Comparison of ENCODE assay signal across 9 mouse cellular contexts in genomic region chr7:46602079-46602478, GRCm38 (mm10). TPM values are rescaled to one million over a fixed set of nuclear protein-coding genes. Genes with fewer than 3 reads are reported as not detected.
A peak's percentile ranks its signal among the peaks of the same experiment; 100 is the strongest.
DNase-seq lines count a peak whose midpoint lies in the region; ATAC-seq lines count a peak whose summit lies in the region.
"Had no signal": no experiment of that assay in that cellular context is flagged by ENCODE, and none has a peak within 500 bp of the region (broad histone marks: within the 10 kb centered on the region; RNA-seq: fewer than 3 reads in every experiment).

No protein-coding gene starts in this region.

- no peak overlapping the region for H3K9ac ChIP-seq in midbrain, embryonic 11.5 days (ENCODE audit: low read length)
- no peak overlapping the region for H3K9ac ChIP-seq in hindbrain, embryonic 11.5 days (ENCODE audit: low read depth, low read length)
- no peak overlapping the region for H3K9ac ChIP-seq in liver, embryonic 12.5 days

- no peak overlapping the region for H3K4me2 ChIP-seq in midbrain, embryonic 11.5 days
- H3K4me2 ChIP-seq in hindbrain, embryonic 11.5 days (replicated peaks; ENCODE audit: low read depth, low read length): no peak overlapping the region
- no peak overlapping the region for H3K4me2 ChIP-seq in liver, embryonic 12.5 days

- H3K4me1 ChIP-seq in midbrain, embryonic 10.5 days: peaks cover 19% of the 10 kb centered on the region
- peaks cover 5% of the 10 kb centered on the region for H3K4me1 ChIP-seq in midbrain, embryonic 11.5 days (ENCODE audit: control insufficient read depth, insufficient read depth, low read length)
- H3K4me1 ChIP-seq in hindbrain, embryonic 11.5 days (replicated peaks; ENCODE audit: control insufficient read depth, insufficient read depth, low read length): 0 out of 2 replicates have a peak, but pooled peaks cover 2% of the 10 kb centered on the region
- H3K4me1 ChIP-seq in liver, embryonic 12.5 days: no peaks in the 10 kb centered on the region

- no peaks in the 10 kb centered on the region for H3K36me3 ChIP-seq in midbrain, embryonic 10.5 days
- no peaks in the 10 kb centered on the region for H3K36me3 ChIP-seq in midbrain, embryonic 11.5 days (ENCODE audit: control insufficient read depth, insufficient read depth, low read length)
- no peaks in the 10 kb centered on the region for H3K36me3 ChIP-seq in hindbrain, embryonic 11.5 days (ENCODE audit: control insufficient read depth, insufficient read depth, low read length)
- H3K36me3 ChIP-seq in liver, embryonic 12.5 days: no peaks in the 10 kb centered on the region

- no peaks in the 10 kb centered on the region for H3K9me3 ChIP-seq in midbrain, embryonic 10.5 days (replicated peaks)
- no peaks in the 10 kb centered on the region for H3K9me3 ChIP-seq in midbrain, embryonic 11.5 days (ENCODE audit: control insufficient read depth, low read length)
- H3K9me3 ChIP-seq in hindbrain, embryonic 11.5 days (ENCODE audit: control insufficient read depth, low read length): no peaks in the 10 kb centered on the region
- no peaks in the 10 kb centered on the region for H3K9me3 ChIP-seq in liver, embryonic 12.5 days (replicated peaks)

- no peak overlapping the region for H3K4me3 ChIP-seq in midbrain, embryonic 10.5 days
- H3K4me3 ChIP-seq in midbrain, embryonic 11.5 days (ENCODE audit: low read depth, low read length): no peak overlapping the region
- no peak overlapping the region for H3K4me3 ChIP-seq in hindbrain, embryonic 11.5 days (ENCODE audit: low read depth, low read length)
- no peak overlapping the region for H3K4me3 ChIP-seq in liver, embryonic 12.5 days

- peak; percentile 64 for DNase-seq in cerebellum, adult 11-12 months
- no peak for DNase-seq in cerebellum, adult 9-10 months
- DNase-seq in midbrain, embryonic 10.5 days (ENCODE audit: low spot score): no peak
- DNase-seq in midbrain, embryonic 11.5 days (ENCODE audit: low spot score, missing footprints): no peak
- peak; percentile 35 for DNase-seq in hindbrain, embryonic 11.5 days (ENCODE audit: low spot score)
- peak; percentile 97 for DNase-seq in retina, postnatal 1 day
- no peak for DNase-seq in adipocyte (ENCODE audit: low spot score)
- DNase-seq: B cell, adult 2 months had no signal

- H3K27ac ChIP-seq in midbrain, embryonic 10.5 days (replicated peaks): peak overlapping the region; percentile 73
- no peak overlapping the region; the same call in 1 of the 2 replicates for H3K27ac ChIP-seq in midbrain, embryonic 11.5 days (ENCODE audit: low read depth, low read length)
- H3K27ac ChIP-seq in hindbrain, embryonic 11.5 days (ENCODE audit: low read depth, low read length): no peak overlapping the region
- no peak overlapping the region for H3K27ac ChIP-seq in liver, embryonic 12.5 days

- H3K27me3 ChIP-seq in midbrain, embryonic 10.5 days (ENCODE audit: low read depth, poor library complexity, severe bottlenecking): no peaks in the 10 kb centered on the region
- no peaks in the 10 kb centered on the region for H3K27me3 ChIP-seq in midbrain, embryonic 11.5 days (ENCODE audit: control insufficient read depth, insufficient read depth, low read length)
- no peaks in the 10 kb centered on the region for H3K27me3 ChIP-seq in hindbrain, embryonic 11.5 days (ENCODE audit: control insufficient read depth, insufficient read depth, low read length)
- H3K27me3 ChIP-seq in liver, embryonic 12.5 days (replicated peaks): no peaks in the 10 kb centered on the region

- WGBS in midbrain, embryonic 10.5 days: 70% methylated on average over 4 of the region's 4 CpGs
- WGBS in midbrain, embryonic 11.5 days: 73% methylated on average over 4 of the region's 4 CpGs
- 57% methylated on average over 4 of the region's 4 CpGs for WGBS in hindbrain, embryonic 11.5 days
- 72% methylated on average over 4 of the region's 4 CpGs for WGBS in liver, embryonic 12.5 days (ENCODE audit: insufficient replicate concordance)

- ATAC-seq in midbrain, embryonic 11.5 days (ENCODE audit: low FRiP score): no peak
- ATAC-seq in hindbrain, embryonic 11.5 days (ENCODE audit: low FRiP score): 0 out of 2 replicates have a peak, but pooled peaks have one; percentile 25
- ATAC-seq in liver, embryonic 12.5 days: no peak

RNA-seq across cellular contexts. Expression of gene Sergef, which starts 37.5 kb away (rescaled TPM):
- polyA plus RNA-seq in midbrain, embryonic 10.5 days (2016; fragmentation: Nextera tagmentation; extraction: Ambion mirVana): 17.6 and 19.6 TPM in 2 replicates
- 14.3 and 15.7 TPM in 2 replicates for polyA plus RNA-seq in midbrain, embryonic 11.5 days (2014; fragmentation: Nextera tagmentation; extraction: Ambion mirVana)
- polyA plus RNA-seq in hindbrain, embryonic 11.5 days (2014; fragmentation: Nextera tagmentation; extraction: Ambion mirVana): 14.4 and 16.0 TPM in 2 replicates
- 8.9 and 9.7 TPM in 2 replicates for polyA plus RNA-seq in liver, embryonic 12.5 days (2016; fragmentation: Nextera tagmentation; extraction: Ambion mirVana)

Comparison
In these comparisons a context has a peak if more than half of its experiments do, and no peak if none do; other contexts are left out.
1. DNase-seq: peak in cerebellum, adult 11-12 months (single experiment), hindbrain, embryonic 11.5 days (single experiment) and retina, postnatal 1 day (single experiment); none in cerebellum, adult 9-10 months (single experiment), midbrain, embryonic 10.5 days (single experiment), midbrain, embryonic 11.5 days (single experiment) and adipocyte (single experiment).